Mouse (Mus musculus): Measurements from ENCODE around the gene Mpp6. TPM values are rescaled to one million over a fixed set of nuclear protein-coding genes. Genes with fewer than 3 reads are reported as not detected.

The Mpp6 gene
- 56.6 and 71.8 TPM in 2 replicates for polyA plus RNA-seq (2015; fragmentation: Nextera tagmentation; extraction: Ambion mirVana)

DNA sequence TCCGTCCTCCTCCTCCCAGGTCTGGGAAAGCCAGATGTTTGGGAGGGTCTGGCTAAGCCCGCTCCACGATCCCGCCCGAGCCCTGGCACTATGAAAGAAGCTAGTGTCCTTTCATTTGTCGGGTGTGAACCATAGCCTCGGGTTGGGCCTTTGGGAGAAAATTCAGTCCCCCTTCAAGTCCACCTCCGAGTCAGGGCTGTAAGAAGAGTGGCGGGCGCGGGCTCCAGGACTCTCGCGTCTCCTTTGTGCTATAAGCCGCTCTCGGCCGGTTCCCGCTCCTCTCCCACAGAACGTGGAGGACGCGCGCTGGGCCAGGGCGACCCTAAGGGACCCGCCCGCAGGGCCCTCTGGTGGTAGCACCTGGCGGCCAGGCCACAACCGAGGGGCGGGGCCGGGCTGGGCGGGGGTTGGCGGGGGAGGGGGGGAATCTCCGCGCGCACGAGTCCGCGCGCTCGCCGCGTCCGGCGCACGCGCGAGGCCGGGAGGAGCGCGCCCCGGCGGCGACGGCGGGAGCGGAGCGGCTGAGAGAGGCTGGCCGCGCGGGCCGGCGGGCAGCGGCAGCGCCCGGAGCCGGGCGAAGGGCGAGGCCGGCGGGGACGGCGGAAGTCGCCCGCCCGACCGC lies at the start of gene Mpp6:
Gene Mpp6, plus strand, starts transcription at position 485 of the 622 bp plus-strand sequence.

Other genes starting within 250 kb of the Mpp6 start
- gene Gsdme, start 153.6 kb downstream of the Mpp6 start, polyA plus RNA-seq (2015; fragmentation: Nextera tagmentation; extraction: Ambion mirVana): 29.1 and 30.3 TPM in 2 replicates

Data from urinary bladder, postnatal 0 days (tissue).